Mouse (Mus musculus): ENCODE measurements around the gene Tex52. TPM values are rescaled to one million over a fixed set of nuclear protein-coding genes. Genes with fewer than 3 reads are reported as not detected.

Tex52 gene
- polyA plus RNA-seq, 1 experiment from 2014 or later = 0.33 TPM

Other genes with a start within 250 kb of the Tex52 start
- 48.3 and 63.2 TPM in 2 replicates for gene Tspan9, start 231.9 kb upstream of the Tex52 start, polyA plus RNA-seq (2015; fragmentation: Nextera tagmentation; extraction: Ambion mirVana)
- gene Tead4, start 74.6 kb upstream of the Tex52 start, polyA plus RNA-seq (2015; fragmentation: Nextera tagmentation; extraction: Ambion mirVana) = 0.89 and 0.93 TPM in 2 replicates
- gene Tulp3, start 19.6 kb upstream of the Tex52 start, polyA plus RNA-seq (2015; fragmentation: Nextera tagmentation; extraction: Ambion mirVana) = 19.1 and 21.8 TPM in 2 replicates
- 72.2 and 85.9 TPM in 2 replicates for gene Rhno1, start 12.5 kb upstream of the Tex52 start, polyA plus RNA-seq (2015; fragmentation: Nextera tagmentation; extraction: Ambion mirVana)
- 5.3 and 11.7 TPM in 2 replicates for gene Foxm1, start 12.5 kb upstream of the Tex52 start, polyA plus RNA-seq (2015; fragmentation: Nextera tagmentation; extraction: Ambion mirVana)
- gene Gm44596, start within 50 bp of the Tex52 start, polyA plus RNA-seq (2015; fragmentation: Nextera tagmentation; extraction: Ambion mirVana) = not detected in 2 replicates
- gene Nrip2, start 23.8 kb downstream of the Tex52 start, polyA plus RNA-seq (2015; fragmentation: Nextera tagmentation; extraction: Ambion mirVana) = 12.4 and 13.0 TPM in 2 replicates
- gene Itfg2, start 49.5 kb downstream of the Tex52 start, polyA plus RNA-seq (2015; fragmentation: Nextera tagmentation; extraction: Ambion mirVana) = 44.0 and 46.5 TPM in 2 replicates
- gene Fkbp4, start 63.2 kb downstream of the Tex52 start, polyA plus RNA-seq (2015; fragmentation: Nextera tagmentation; extraction: Ambion mirVana) = 319 and 377 TPM in 2 replicates
- gene Pzp, start 151.3 kb downstream of the Tex52 start, polyA plus RNA-seq (2015; fragmentation: Nextera tagmentation; extraction: Ambion mirVana) = 0.09 and 0.47 TPM in 2 replicates
- 3.5 and 4.8 TPM in 2 replicates for gene A2ml1, start 206.2 kb downstream of the Tex52 start, polyA plus RNA-seq (2015; fragmentation: Nextera tagmentation; extraction: Ambion mirVana)
- gene Klrb1a, start 248.1 kb downstream of the Tex52 start, polyA plus RNA-seq (2015; fragmentation: Nextera tagmentation; extraction: Ambion mirVana) = 0.70 TPM in 1 of 2 replicates, not detected in the other

Measured in neural tube, embryonic 15.5 days (tissue).